Mouse (Mus musculus) olfactory bulb, adult 2 months (tissue): ENCODE measurements around the gene Gm382.

Experiments
- CTCF ChIP-seq: fragments of 200-500 bp; IDR thresholded peaks from 2 replicates; pipeline ENCODE4 v1.5.1; 2012; ENCODE audit warnings: low read depth, mild to moderate bottlenecking, low read length, moderate library complexity; ENCODE audit not compliant: insufficient read depth
- POLR2A ChIP-seq: fragments of 200-500 bp; IDR thresholded peaks from 2 replicates; pipeline ENCODE4 v1.6.1; 2012; ENCODE audit warnings: mild to moderate bottlenecking, low read depth, low read length, moderate library complexity; ENCODE audit not compliant: insufficient read depth

DNA sequence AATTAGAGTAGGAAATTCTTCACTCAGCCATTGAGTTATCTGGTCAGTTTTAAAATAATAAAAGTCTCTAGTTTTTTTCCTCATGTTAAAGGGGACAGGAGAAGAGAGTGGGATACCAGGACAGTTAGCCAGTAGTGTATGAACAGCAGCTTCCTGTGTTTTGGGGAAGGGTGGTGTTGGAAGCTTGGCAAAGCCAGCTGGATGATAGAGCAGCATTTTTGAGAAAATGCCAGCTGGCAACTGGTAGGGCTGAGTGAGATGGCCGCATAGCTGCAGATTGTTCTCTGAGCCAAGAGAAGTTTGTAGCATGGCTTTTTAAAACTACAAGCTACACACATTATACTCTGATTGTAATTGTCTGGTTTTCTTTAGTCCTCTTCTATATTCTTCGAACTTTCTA is 30.4 kb downstream of the Gm382 start:
- no peak for TF ChIP-seq CTCF
- no peak for TF ChIP-seq POLR2A
